Mouse (Mus musculus) layer of hippocampus, postnatal 10 days (tissue): ENCODE measurements around the gene Galnt17. TPM values are rescaled to one million over a fixed set of nuclear protein-coding genes. Genes with fewer than 3 reads are reported as not detected.

ENCODE experiments used
- DNase-seq, 2 experiments: peaks; one replicate each; pipeline ENCODE4 v3.0.0; 2021; ENCODE audit warnings: low spot score in 2 of 2
- total RNA-seq, 2 experiments: library from RNA; stranded (reverse); gene quantifications; 2 replicates each; pipeline ENCODE4 v1.2.3; 2021

Gene Galnt17
- total RNA-seq, 2 experiments from 2014 or later, result 66.9 to 69.7 TPM

- DNase-seq, result no peak
Observed at GRCm38 (mm10) chr5:131039611-131040313, 268.5 kb downstream of the Galnt17 start.

- DNase-seq, result peak in 1 of 2 experiments; percentile 44
Observed at GRCm38 (mm10) chr5:131024506-131024905, 283.8 kb downstream of the Galnt17 start.

GRCm38 (mm10) chr5:131022396-131022993, 285.8 kb downstream of the Galnt17 start:
- DNase-seq, result no peak

- peak; percentile 19 to 28 for DNase-seq
Observed at GRCm38 (mm10) chr5:131020936-131021335, 287.4 kb downstream of the Galnt17 start.

- DNase-seq, result no peak
Observed at GRCm38 (mm10) chr5:131019346-131019965, 288.8 kb downstream of the Galnt17 start.

- no peak for DNase-seq
Observed at GRCm38 (mm10) chr5:131016066-131016465, 292.2 kb downstream of the Galnt17 start.

GRCm38 (mm10) chr5:131015341-131015740, 293.0 kb downstream of the Galnt17 start:
- no peak for DNase-seq

GRCm38 (mm10) chr5:131013816-131014215, 294.5 kb downstream of the Galnt17 start:
- DNase-seq, result no peak

- no peak for DNase-seq
Observed at GRCm38 (mm10) chr5:131013101-131013500, 295.2 kb downstream of the Galnt17 start.

- DNase-seq, result no peak
Observed at GRCm38 (mm10) chr5:131009510-131009909, 298.8 kb downstream of the Galnt17 start.

- DNase-seq, result no peak
Observed at GRCm38 (mm10) chr5:131008507-131008906, 299.8 kb downstream of the Galnt17 start.

GRCm38 (mm10) chr5:131007871-131008505, 300.3 kb downstream of the Galnt17 start:
- peak; percentile 62 to 73 for DNase-seq

- peak; percentile 81 to 84 for DNase-seq
Observed at GRCm38 (mm10) chr5:131007198-131007597, 301.1 kb downstream of the Galnt17 start.

- DNase-seq, result peak; percentile 47 to 49
Observed at GRCm38 (mm10) chr5:131006524-131006923, 301.8 kb downstream of the Galnt17 start.

GRCm38 (mm10) chr5:131000572-131000971, 307.7 kb downstream of the Galnt17 start:
- DNase-seq, result no peak

- DNase-seq, result no peak
Observed at GRCm38 (mm10) chr5:130979321-130979720, 329.0 kb downstream of the Galnt17 start.

GRCm38 (mm10) chr5:130978871-130979270, 329.4 kb downstream of the Galnt17 start:
- DNase-seq, result no peak

- DNase-seq, result no peak
Observed at GRCm38 (mm10) chr5:130977999-130978398, 330.3 kb downstream of the Galnt17 start.

- DNase-seq, result no peak
Observed at GRCm38 (mm10) chr5:130952361-130952760, 355.9 kb downstream of the Galnt17 start.

- DNase-seq, result peak in 1 of 2 experiments; percentile 22
Observed at GRCm38 (mm10) chr5:130950894-130951400, 357.4 kb downstream of the Galnt17 start.

- no peak for DNase-seq
Observed at GRCm38 (mm10) chr5:130950421-130950820, 357.9 kb downstream of the Galnt17 start.

GRCm38 (mm10) chr5:130949710-130950109, 358.6 kb downstream of the Galnt17 start:
- DNase-seq, result no peak
